Comparison of ENCODE assay signal across 38 mouse cellular contexts in the genomic region with DNA sequence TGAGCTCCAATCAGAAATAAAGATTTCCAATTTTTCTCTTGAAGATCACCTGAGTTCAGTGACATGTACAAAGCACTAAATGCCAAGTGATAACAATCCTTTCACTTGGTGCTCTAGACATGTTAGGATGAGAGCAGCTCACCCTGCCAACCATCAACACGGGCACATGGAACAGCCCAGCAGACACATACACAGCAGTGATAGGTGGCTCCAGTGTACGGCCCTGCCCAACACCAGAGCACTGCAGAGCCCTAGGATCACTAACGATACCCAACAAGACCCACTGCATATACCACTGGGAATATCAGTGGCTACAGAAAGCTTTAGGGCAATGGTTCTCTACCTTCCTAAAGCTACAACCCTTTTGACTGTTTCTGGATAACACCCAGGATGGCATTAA. TPM values are rescaled to one million over a fixed set of nuclear protein-coding genes. Genes with fewer than 3 reads are reported as not detected.
"Had no signal": no experiment of that assay in that cellular context is flagged by ENCODE, and none has a peak within 500 bp of the region (broad histone marks: within the 10 kb centered on the region; RNA-seq: fewer than 3 reads in every experiment).

No protein-coding gene starts in this region.

- H3K36me3 ChIP-seq: limb, embryonic 10.5 days; limb, embryonic 12.5 days; limb, embryonic 13.5 days; limb, embryonic 15.5 days; liver, embryonic 12.5 days; liver, embryonic 13.5 days; liver, embryonic 15.5 days; lung, embryonic 15.5 days; midbrain, embryonic 10.5 days; midbrain, embryonic 12.5 days; midbrain, embryonic 13.5 days; midbrain, embryonic 15.5 days; neural tube, embryonic 12.5 days had no signal

- H3K4me1 ChIP-seq: limb, embryonic 10.5 days; limb, embryonic 12.5 days; limb, embryonic 13.5 days; liver, embryonic 12.5 days; liver, embryonic 13.5 days; liver, embryonic 15.5 days; lung, embryonic 15.5 days; midbrain, embryonic 10.5 days; midbrain, embryonic 12.5 days; midbrain, embryonic 13.5 days; midbrain, embryonic 15.5 days; neural tube, embryonic 12.5 days had no signal

- H3K27me3 ChIP-seq: limb, embryonic 12.5 days; limb, embryonic 13.5 days; liver, embryonic 13.5 days; liver, embryonic 15.5 days; lung, embryonic 15.5 days; midbrain, embryonic 13.5 days; midbrain, embryonic 15.5 days; neural tube, embryonic 12.5 days had no signal

- H3K4me3 ChIP-seq: limb, embryonic 10.5 days; limb, embryonic 12.5 days; limb, embryonic 13.5 days; limb, embryonic 15.5 days; liver, embryonic 12.5 days; liver, embryonic 13.5 days; liver, embryonic 15.5 days; lung, embryonic 15.5 days; megakaryocyte, embryonic 14.5 days; midbrain, embryonic 10.5 days; midbrain, embryonic 12.5 days; midbrain, embryonic 13.5 days; midbrain, embryonic 15.5 days; myocyte; neural tube, embryonic 12.5 days had no signal

- ATAC-seq: liver, embryonic 12.5 days; liver, postnatal 0 days; lung, postnatal 0 days; midbrain, embryonic 13.5 days; midbrain, embryonic 15.5 days; midbrain, embryonic 16.5 days had no signal

- H3K27ac ChIP-seq: limb, embryonic 10.5 days; limb, embryonic 12.5 days; limb, embryonic 13.5 days; limb, embryonic 15.5 days; liver, embryonic 12.5 days; liver, embryonic 13.5 days; liver, embryonic 14.5 days; liver, embryonic 15.5 days; lung, embryonic 15.5 days; macrophage; midbrain, embryonic 10.5 days; midbrain, embryonic 12.5 days; midbrain, embryonic 13.5 days; midbrain, embryonic 15.5 days; neural tube, embryonic 12.5 days had no signal

- H3K9ac ChIP-seq: limb, embryonic 12.5 days; limb, embryonic 13.5 days; limb, embryonic 15.5 days; liver, embryonic 12.5 days; liver, embryonic 13.5 days; liver, embryonic 14.5 days; liver, embryonic 15.5 days; liver, postnatal 0 days; lung, embryonic 14.5 days; lung, embryonic 15.5 days; midbrain, embryonic 12.5 days; midbrain, embryonic 13.5 days; midbrain, embryonic 15.5 days; neural tube, embryonic 12.5 days had no signal

- H3K9me3 ChIP-seq: limb, embryonic 10.5 days; limb, embryonic 12.5 days; limb, embryonic 13.5 days; limb, embryonic 15.5 days; liver, embryonic 12.5 days; liver, embryonic 13.5 days; liver, embryonic 15.5 days; lung, embryonic 15.5 days; megakaryocyte, embryonic 14.5 days; midbrain, embryonic 10.5 days; midbrain, embryonic 12.5 days; midbrain, embryonic 13.5 days; midbrain, embryonic 15.5 days; neural tube, embryonic 12.5 days had no signal

- H3K4me2 ChIP-seq: limb, embryonic 12.5 days; limb, embryonic 13.5 days; limb, embryonic 15.5 days; liver, embryonic 11.5 days; liver, embryonic 12.5 days; liver, embryonic 13.5 days; liver, embryonic 15.5 days; lung, embryonic 14.5 days; lung, embryonic 15.5 days; midbrain, embryonic 11.5 days; midbrain, embryonic 12.5 days; midbrain, embryonic 13.5 days; midbrain, embryonic 15.5 days; neural tube, embryonic 12.5 days had no signal

- DNase-seq: left cerebral cortex, postnatal 4 days; liver; liver, embryonic 13.5 days; liver, postnatal 0 days; lung, adult 18-20 months; lung, adult 2 months; lung, embryonic 14.5 days; lung, postnatal 10 days; lung, postnatal 14 days; lung, postnatal 36 days; lung, postnatal 4 days; midbrain, embryonic 14.5 days had no signal

RNA-seq across cellular contexts. Expression of a gene that starts 54.2 kb away (rescaled TPM):
- total RNA-seq: left cerebral cortex, postnatal 25 days; left cerebral cortex, postnatal 36 days; megakaryocyte progenitor cell, adult 5-6 weeks; megakaryocyte, adult 5-6 weeks; megakaryocyte-erythroid progenitor cell, adult 5-6 weeks; monocyte, adult 5-6 weeks had no signal
- polyA plus RNA-seq: macrophage had no signal
